Mouse (Mus musculus) heart, adult 18-20 months (tissue): ENCODE data around the gene Tmem132d. TPM values are rescaled to one million over a fixed set of nuclear protein-coding genes. Genes with fewer than 3 reads are reported as not detected.
"Not testable (repeated sequence)": the region's sequence is repeated elsewhere in the genome, so short reads cannot be mapped to it uniquely, and the experiment has no call there.

Experiments
- DNase-seq, 2 experiments: peaks; one replicate each; pipeline ENCODE4 v3.0.0; 2021 to 2022; ENCODE audit warnings: mixed read lengths in 1 of 2
- total RNA-seq, 2 experiments: library from RNA; stranded (reverse); gene quantifications; 2 replicates each; pipeline ENCODE4 v1.2.3; 2021

Tmem132d gene
- total RNA-seq, 2 experiments from 2014 or later = not detected

- peak; percentile 1 to 3 for DNase-seq
These were observed 676.0 kb downstream of the Tmem132d start for GRCm38 (mm10) chr5:127756671-127757423.

DNA sequence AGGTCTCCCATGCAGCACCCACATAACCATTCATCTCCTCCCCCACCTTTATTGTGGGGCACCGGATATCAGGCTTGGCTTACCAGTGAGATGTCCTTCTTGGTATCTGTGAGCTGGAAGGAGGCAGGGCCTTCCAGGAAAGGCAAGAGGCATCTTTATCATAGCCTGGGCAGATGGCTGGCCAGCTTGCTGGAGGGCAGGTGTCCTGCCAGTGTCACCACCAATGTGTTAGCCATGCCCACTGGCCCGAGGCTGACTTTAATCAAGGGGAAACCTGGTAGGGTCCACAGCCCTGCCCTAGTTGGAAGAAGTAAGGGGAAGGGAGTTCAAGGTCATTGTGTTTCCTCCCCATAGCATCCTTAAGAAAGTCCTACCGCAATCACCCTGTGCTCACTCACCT is 676.9 kb downstream of the Tmem132d start:
- no peak for DNase-seq

- no peak for DNase-seq
These were observed 677.3 kb downstream of the Tmem132d start for GRCm38 (mm10) chr5:127755594-127755993.

DNA sequence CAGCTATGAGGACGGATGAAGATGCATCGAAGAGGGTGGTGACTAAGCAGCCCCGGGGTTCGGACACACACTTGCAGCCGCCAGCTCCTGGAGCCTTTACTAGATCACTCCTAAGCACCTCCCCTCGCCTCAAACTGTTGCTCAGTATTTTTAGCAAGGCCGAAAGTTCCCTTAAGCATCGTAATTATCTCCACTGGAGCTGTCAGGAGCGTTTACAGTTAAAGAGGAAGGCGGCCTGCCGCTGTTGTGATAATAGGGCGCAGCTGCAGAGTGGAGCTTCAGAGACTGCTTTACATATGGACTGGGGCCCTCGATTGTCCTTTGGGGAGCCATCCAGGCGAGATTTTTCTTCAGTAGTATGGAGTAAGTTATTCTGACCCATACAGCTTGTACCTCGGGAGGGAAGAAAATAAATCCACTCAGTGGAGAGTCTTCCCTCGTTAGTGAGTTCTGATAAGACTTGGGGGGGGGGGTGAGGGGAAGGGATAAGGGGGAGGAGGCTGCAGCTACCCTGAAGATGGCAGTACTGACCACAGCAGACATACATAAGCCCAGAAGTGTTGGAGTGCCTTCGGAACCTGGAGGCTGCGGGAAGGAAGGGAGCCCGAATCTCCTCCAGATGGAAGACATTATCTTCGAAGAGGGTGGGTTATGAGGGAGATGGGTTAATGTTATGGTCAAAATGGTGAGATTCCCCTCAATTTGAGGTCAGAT is 681.5 kb downstream of the Tmem132d start:
- DNase-seq = no peak

GRCm38 (mm10) chr5:127749540-127749939 is 683.3 kb downstream of the Tmem132d start:
- not testable (repeated sequence) for DNase-seq

DNA sequence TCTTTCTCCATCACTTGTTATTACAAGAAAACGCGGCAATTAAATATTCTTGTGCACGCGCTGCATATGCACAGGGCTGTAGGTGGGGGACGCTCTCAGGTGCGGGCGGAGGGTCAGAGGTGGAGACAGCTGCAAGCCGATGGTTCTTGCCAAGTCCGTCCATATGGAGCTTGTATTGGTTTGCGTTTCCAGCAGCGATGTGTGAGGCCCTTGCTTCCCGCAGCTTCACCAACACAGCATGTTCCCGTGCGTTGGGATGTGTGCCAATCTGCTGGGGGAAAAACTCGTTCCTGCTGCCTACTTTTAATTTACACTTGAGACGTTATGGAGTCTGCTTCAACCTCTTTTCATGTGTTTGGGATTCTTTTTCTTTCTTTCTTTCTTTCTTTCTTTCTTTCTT is 691.5 kb downstream of the Tmem132d start:
- no peak for DNase-seq

Other genes with a start within 250 kb of the Tmem132d start
- gene Fzd10, start 167.8 kb upstream of the Tmem132d start, total RNA-seq = under 1 TPM in 1 of 2 experiments, not detected in 1; 0.23 TPM